Mouse (Mus musculus): ENCODE data around the gene Nav2. TPM values are rescaled to one million over a fixed set of nuclear protein-coding genes. Genes with fewer than 3 reads are reported as not detected.

Gene Nav2
- polyA plus RNA-seq, 1 experiment from 2014 or later = 7.5 TPM

DNA sequence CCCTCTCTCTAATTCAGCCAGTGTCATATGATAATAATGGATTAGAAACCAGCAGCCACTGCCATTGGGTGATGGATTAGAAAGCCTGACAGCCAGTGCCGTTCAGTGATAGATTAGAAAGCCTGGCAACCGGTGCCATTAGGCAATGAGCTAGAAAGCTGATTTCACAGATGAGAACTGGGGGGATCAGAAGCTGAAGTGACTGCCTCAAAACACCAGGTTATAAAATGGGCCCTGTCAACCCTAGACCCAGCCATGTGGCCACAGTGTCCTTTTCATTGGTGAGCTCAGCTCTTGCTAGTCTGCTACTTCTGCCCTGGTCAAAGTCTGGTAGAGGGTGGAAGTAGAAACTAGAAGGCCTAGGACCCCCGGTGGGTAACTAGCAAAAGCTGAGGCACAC lies 595.8 kb downstream of the Nav2 start:
- ATAC-seq (ENCODE audit: insufficient number of reproducible peaks, low FRiP score, low TSS enrichment, low read depth) = no peak
- WGBS = 4% methylated on average over 3 of the region's 3 CpGs
- Histone ChIP-seq H3K9me3 (ENCODE audit: control insufficient read depth, low read length) (no peaks in the 10 kb centered on the region), H3K36me3 (ENCODE audit: control insufficient read depth, insufficient read depth, low read length) (no peaks in the 10 kb centered on the region), H3K27ac (replicated peaks; ENCODE audit: low read depth, low read length) (peak overlapping the region; percentile 68), H3K4me1 (ENCODE audit: control insufficient read depth, insufficient read depth, low read length) (peaks cover 20% of the 10 kb centered on the region), H3K4me3 (ENCODE audit: low read depth, low read length) (no peak overlapping the region), H3K9ac (ENCODE audit: low read length) (no peak overlapping the region), H3K4me2 (ENCODE audit: low read depth, severe bottlenecking) (no peak overlapping the region), H3K27me3 (ENCODE audit: control insufficient read depth, insufficient read depth, low read length) (no peaks in the 10 kb centered on the region)
- DNase-seq (ENCODE audit: low spot score) = peak; percentile 39

DNA sequence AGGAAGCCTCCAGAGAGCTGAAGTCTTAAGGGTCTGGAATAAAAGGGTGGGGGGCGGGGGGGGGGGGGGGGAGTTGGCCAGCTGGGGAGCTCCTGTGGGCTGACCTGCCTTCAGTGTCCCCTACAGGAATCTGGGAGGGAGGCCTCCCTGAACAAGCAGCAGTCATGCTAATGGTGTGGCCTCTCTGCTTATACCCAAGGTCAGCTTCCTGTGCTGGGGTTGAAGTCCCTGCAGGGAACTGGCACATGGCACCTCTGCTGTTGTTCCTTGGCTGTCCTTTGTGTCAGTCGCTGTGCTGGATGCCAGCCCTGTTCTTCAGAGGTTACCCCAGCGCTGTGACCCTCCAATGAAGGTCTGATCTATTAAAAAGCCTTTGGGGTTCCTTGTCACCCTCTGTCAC lies 596.5 kb downstream of the Nav2 start:
- DNase-seq (ENCODE audit: low spot score) = no peak
- H3K4me3 ChIP-seq (ENCODE audit: low read depth, low read length) = no peak overlapping the region
- H3K27me3 ChIP-seq (ENCODE audit: control insufficient read depth, insufficient read depth, low read length) = no peaks in the 10 kb centered on the region
- no peaks in the 10 kb centered on the region for H3K36me3 ChIP-seq (ENCODE audit: control insufficient read depth, insufficient read depth, low read length)
- ATAC-seq (ENCODE audit: insufficient number of reproducible peaks, low FRiP score, low TSS enrichment, low read depth) = 0 out of 2 replicates have a peak, but pooled peaks have one; percentile 4
- 18% methylated on average over 2 of the region's 3 CpGs for WGBS
- H3K27ac ChIP-seq (replicated peaks; ENCODE audit: low read depth, low read length) = peak overlapping the region; percentile 68; the same call in 1 of the 2 replicates
- H3K9ac ChIP-seq (ENCODE audit: low read length) = no peak overlapping the region
- H3K4me2 ChIP-seq (ENCODE audit: low read depth, severe bottlenecking) = no peak overlapping the region
- H3K4me1 ChIP-seq (ENCODE audit: control insufficient read depth, insufficient read depth, low read length) = peaks cover 20% of the 10 kb centered on the region
- no peaks in the 10 kb centered on the region for H3K9me3 ChIP-seq (ENCODE audit: control insufficient read depth, low read length)

DNA sequence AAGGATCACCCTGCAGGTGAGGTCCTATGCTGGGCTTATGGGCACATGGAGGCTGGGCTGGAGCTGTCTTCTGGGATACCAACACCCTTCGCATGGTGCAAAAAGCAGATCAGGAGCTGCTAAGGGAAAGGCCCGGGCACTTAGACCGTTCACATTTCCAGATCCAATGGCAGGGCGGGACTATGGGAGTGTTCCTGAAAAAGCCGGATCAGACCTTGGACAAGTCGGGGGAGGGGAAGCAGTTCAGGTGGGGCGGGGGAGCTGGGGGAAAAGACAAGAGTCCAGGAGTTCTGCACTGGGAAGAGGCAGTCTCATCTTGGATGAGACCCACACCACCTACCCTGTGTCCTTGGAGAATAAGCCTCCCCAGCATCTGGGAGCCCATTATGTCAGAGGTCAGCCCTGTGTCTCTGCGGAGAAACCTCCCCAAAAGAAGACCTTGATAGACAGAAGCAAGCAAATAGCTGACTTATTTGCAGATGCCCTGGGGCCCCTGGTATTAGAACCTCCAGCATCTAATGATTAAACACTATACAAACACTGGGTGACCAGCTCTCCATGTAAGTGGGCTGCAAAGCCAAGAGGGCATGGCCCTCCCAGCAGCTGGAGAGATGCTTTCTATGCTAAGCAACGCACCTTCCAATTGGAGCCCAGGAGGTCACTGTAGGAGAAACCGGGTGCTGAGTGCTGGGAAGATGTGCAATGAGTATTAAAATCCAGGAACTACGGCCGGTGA lies 597.7 kb downstream of the Nav2 start:
- DNase-seq (ENCODE audit: low spot score) (no peak), ATAC-seq (ENCODE audit: insufficient number of reproducible peaks, low FRiP score, low TSS enrichment, low read depth) (no peak)
- no peak overlapping the region for H3K9ac ChIP-seq (ENCODE audit: low read length)
- no peaks in the 10 kb centered on the region for H3K9me3 ChIP-seq (ENCODE audit: control insufficient read depth, low read length)
- no peak overlapping the region for H3K4me2 ChIP-seq (ENCODE audit: low read depth, severe bottlenecking)
- H3K4me3 ChIP-seq (ENCODE audit: low read depth, low read length) = no peak overlapping the region
- H3K27me3 ChIP-seq (ENCODE audit: control insufficient read depth, insufficient read depth, low read length) = no peaks in the 10 kb centered on the region
- WGBS = 83% methylated on average over 12 of the region's 12 CpGs
- peaks cover 20% of the 10 kb centered on the region for H3K4me1 ChIP-seq (ENCODE audit: control insufficient read depth, insufficient read depth, low read length)
- no peak overlapping the region for H3K27ac ChIP-seq (replicated peaks; ENCODE audit: low read depth, low read length)
- no peaks in the 10 kb centered on the region for H3K36me3 ChIP-seq (ENCODE audit: control insufficient read depth, insufficient read depth, low read length)

DNA sequence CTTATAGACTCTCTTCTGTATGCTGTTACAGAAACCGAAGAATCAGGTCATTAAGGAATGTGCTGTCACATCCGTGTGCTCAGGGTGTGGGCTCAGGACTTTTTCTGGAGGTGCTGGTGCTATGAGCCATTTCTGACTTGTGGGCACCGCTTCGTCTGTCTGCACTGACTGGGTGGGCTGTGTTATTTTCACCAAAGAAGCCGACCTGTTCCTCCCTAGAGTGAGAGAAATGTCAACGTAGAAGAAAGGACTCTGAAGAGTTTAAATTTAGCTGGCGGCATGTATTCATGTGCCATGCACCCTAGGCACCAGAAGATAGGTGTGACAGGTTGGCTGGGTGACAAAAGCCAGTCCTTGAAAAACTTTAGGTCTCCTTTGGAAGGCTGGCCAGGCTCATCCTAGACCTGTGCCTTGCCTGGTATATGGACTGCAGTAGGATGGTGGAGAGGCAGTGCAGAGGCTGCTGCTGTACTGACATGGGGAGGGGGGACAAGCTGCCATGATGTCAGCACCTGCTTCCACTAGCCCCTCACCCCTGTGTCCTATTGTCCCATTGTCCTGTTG lies 599.5 kb downstream of the Nav2 start:
- Histone ChIP-seq H3K4me3 (ENCODE audit: low read depth, low read length) (no peak overlapping the region), H3K27me3 (ENCODE audit: control insufficient read depth, insufficient read depth, low read length) (no peaks in the 10 kb centered on the region), H3K27ac (replicated peaks; ENCODE audit: low read depth, low read length) (no peak overlapping the region), H3K4me2 (ENCODE audit: low read depth, severe bottlenecking) (no peak overlapping the region), H3K4me1 (ENCODE audit: control insufficient read depth, insufficient read depth, low read length) (peaks cover 32% of the 10 kb centered on the region), H3K36me3 (ENCODE audit: control insufficient read depth, insufficient read depth, low read length) (no peaks in the 10 kb centered on the region), H3K9me3 (ENCODE audit: control insufficient read depth, low read length) (no peaks in the 10 kb centered on the region), H3K9ac (ENCODE audit: low read length) (no peak overlapping the region)
- no peak for DNase-seq (ENCODE audit: low spot score)
- no peak for ATAC-seq (ENCODE audit: insufficient number of reproducible peaks, low FRiP score, low TSS enrichment, low read depth)
- 86% methylated on average over 7 of the region's 7 CpGs for WGBS

DNA sequence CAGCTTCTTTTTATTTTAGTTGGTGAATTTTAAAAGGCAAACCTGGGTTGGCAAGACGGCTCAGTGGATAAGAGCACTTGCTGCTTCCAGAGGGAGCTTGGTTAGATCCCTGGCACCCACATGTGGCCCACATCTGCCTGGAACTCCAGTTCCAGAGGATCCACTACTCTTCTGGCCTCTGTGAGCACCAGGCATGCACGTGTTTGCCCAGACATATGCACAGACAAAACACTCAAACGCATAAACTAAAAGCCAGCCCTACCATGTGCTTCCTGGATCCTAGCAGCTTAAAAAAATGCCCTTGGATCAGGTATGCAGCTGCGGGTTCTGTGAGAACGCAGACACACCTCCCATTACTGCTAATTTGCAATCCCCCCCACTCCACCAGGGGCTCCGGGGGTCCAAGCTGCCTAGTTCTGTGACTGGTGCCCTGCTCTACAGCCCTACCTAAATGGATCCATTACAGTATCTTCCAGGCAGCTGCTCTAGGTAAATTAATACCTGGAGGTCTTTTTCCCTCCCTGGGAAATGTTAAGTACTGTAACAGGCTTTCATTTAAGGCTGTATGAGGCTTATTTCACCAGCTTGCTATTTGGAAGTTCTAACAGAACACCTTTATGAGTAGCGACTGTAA lies 603.4 kb downstream of the Nav2 start:
- Histone ChIP-seq H3K27me3 (ENCODE audit: control insufficient read depth, insufficient read depth, low read length) (no peaks in the 10 kb centered on the region), H3K4me2 (ENCODE audit: low read depth, severe bottlenecking) (no peak overlapping the region), H3K27ac (replicated peaks; ENCODE audit: low read depth, low read length) (no peak overlapping the region; the same call in 1 of the 2 replicates), H3K4me1 (ENCODE audit: control insufficient read depth, insufficient read depth, low read length) (peaks cover 11% of the 10 kb centered on the region), H3K4me3 (ENCODE audit: low read depth, low read length) (no peak overlapping the region), H3K9me3 (ENCODE audit: control insufficient read depth, low read length) (no peaks in the 10 kb centered on the region), H3K36me3 (ENCODE audit: control insufficient read depth, insufficient read depth, low read length) (no peaks in the 10 kb centered on the region), H3K9ac (ENCODE audit: low read length) (no peak overlapping the region)
- WGBS = 30% methylated on average over 7 of the region's 7 CpGs
- ATAC-seq (ENCODE audit: insufficient number of reproducible peaks, low FRiP score, low TSS enrichment, low read depth) = peak; percentile 58
- no peak for DNase-seq (ENCODE audit: low spot score)

DNA sequence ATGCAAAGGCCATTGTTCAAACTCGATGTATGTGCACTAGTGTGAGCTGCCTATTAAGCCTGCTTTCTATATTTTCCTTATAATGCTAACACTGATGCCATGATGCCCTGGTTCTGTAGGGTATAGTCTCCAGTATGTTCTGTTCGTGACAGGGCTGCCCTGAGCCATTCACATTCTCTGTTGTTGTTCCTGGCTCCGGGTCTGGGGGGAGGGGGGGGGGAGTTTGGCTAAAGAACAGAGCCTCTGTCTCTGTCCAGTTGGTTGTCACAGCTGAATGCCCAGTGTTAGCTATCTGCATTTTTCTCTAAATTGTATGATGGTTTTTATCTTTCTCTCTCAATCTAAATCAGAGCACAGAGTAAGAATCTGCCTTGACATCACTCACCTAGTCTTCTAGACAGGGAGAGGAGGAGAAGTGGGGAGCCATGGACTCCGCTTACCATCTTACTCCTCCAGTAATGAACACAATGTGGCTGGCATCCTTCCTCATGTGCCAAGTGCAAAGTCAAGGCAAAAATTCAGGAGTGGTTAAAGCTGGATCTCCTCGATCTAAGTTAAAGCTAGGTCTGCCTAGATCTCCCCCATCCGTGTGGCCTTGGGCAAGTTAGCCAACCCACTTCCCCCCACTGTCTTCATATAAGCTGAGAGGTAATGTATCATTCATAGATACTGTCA lies 605.4 kb downstream of the Nav2 start:
- H3K27ac ChIP-seq (replicated peaks; ENCODE audit: low read depth, low read length) = no peak overlapping the region
- no peaks in the 10 kb centered on the region for H3K27me3 ChIP-seq (ENCODE audit: control insufficient read depth, insufficient read depth, low read length)
- ATAC-seq (ENCODE audit: insufficient number of reproducible peaks, low FRiP score, low TSS enrichment, low read depth) (no peak), DNase-seq (ENCODE audit: low spot score) (no peak)
- no peak overlapping the region for H3K4me2 ChIP-seq (ENCODE audit: low read depth, severe bottlenecking)
- 84% methylated on average over 6 of the region's 6 CpGs for WGBS
- H3K9ac ChIP-seq (ENCODE audit: low read length) = no peak overlapping the region
- H3K9me3 ChIP-seq (ENCODE audit: control insufficient read depth, low read length) = no peaks in the 10 kb centered on the region
- no peaks in the 10 kb centered on the region for H3K36me3 ChIP-seq (ENCODE audit: control insufficient read depth, insufficient read depth, low read length)
- H3K4me1 ChIP-seq (ENCODE audit: control insufficient read depth, insufficient read depth, low read length) = peaks cover 11% of the 10 kb centered on the region
- no peak overlapping the region for H3K4me3 ChIP-seq (ENCODE audit: low read depth, low read length)

DNA sequence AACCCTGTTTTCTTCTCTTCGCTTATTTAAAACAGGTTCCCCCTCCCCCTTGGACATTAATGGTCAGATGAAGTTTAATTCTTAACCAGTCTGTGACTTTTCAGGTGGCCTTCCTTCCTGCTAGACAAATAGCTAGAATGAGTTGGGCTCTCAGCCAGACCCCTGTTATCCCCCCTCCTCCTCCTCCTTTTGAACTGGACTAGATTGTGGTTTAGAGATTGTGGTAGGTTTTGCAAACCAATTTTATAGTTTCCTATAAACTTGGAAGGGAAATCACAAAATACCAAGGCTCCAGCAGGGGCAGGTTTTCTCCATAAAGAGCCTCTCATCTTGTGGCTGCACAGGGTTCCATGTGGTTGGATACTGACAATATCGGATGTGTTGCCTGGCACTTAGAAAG lies 606.5 kb downstream of the Nav2 start:
- no peaks in the 10 kb centered on the region for H3K9me3 ChIP-seq (ENCODE audit: control insufficient read depth, low read length)
- H3K9ac ChIP-seq (ENCODE audit: low read length) = no peak overlapping the region
- ATAC-seq (ENCODE audit: insufficient number of reproducible peaks, low FRiP score, low TSS enrichment, low read depth) (no peak), DNase-seq (ENCODE audit: low spot score) (no peak)
- no peak overlapping the region for H3K27ac ChIP-seq (replicated peaks; ENCODE audit: low read depth, low read length)
- WGBS = 70% methylated on average over 2 of the region's 2 CpGs
- no peak overlapping the region for H3K4me3 ChIP-seq (ENCODE audit: low read depth, low read length)
- peaks cover 11% of the 10 kb centered on the region for H3K4me1 ChIP-seq (ENCODE audit: control insufficient read depth, insufficient read depth, low read length)
- no peak overlapping the region for H3K4me2 ChIP-seq (ENCODE audit: low read depth, severe bottlenecking)
- no peaks in the 10 kb centered on the region for H3K36me3 ChIP-seq (ENCODE audit: control insufficient read depth, insufficient read depth, low read length)
- H3K27me3 ChIP-seq (ENCODE audit: control insufficient read depth, insufficient read depth, low read length) = no peaks in the 10 kb centered on the region

DNA sequence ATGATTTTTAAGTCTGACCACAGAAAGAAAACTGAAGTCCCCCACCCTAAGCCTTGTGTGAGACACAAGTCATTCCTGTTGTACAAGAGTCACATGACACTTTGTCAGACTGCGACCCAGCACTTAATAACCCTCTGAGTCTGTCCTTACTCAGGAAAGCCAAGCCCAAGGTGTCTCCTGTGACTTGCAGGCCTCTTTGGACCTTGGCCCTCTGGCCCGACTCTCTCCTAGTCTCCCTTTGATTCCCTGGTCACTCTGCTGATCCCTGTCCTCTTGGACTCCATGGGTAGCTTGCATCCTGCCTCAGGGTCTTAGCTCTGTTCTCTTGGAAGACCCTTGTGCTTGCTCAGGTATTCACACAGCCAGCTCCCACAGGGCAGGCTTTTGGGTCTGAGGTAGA lies 612.0 kb downstream of the Nav2 start:
- Histone ChIP-seq H3K27me3 (ENCODE audit: control insufficient read depth, insufficient read depth, low read length) (0 out of 2 replicates have a peak, but pooled peaks cover 2% of the 10 kb centered on the region), H3K9me3 (ENCODE audit: control insufficient read depth, low read length) (no peaks in the 10 kb centered on the region), H3K27ac (replicated peaks; ENCODE audit: low read depth, low read length) (no peak overlapping the region), H3K36me3 (ENCODE audit: control insufficient read depth, insufficient read depth, low read length) (no peaks in the 10 kb centered on the region), H3K4me3 (ENCODE audit: low read depth, low read length) (no peak overlapping the region), H3K9ac (ENCODE audit: low read length) (no peak overlapping the region), H3K4me2 (ENCODE audit: low read depth, severe bottlenecking) (no peak overlapping the region; the same call in 1 of the 2 replicates), H3K4me1 (ENCODE audit: control insufficient read depth, insufficient read depth, low read length) (peaks cover 29% of the 10 kb centered on the region)
- no peak for DNase-seq (ENCODE audit: low spot score)
- no peak for ATAC-seq (ENCODE audit: insufficient number of reproducible peaks, low FRiP score, low TSS enrichment, low read depth)
- WGBS = 54% methylated on average over 2 of the region's 2 CpGs
